Mouse (Mus musculus): ENCODE results near the gene Gm45785.

The Gm45785 gene

GRCm38 (mm10) chr7:140857550-140858505 lies 1.7 kb upstream of the Gm45785 start, which contains the start of gene Bet1l:
Gene Bet1l (minus strand): TSS chr7:140857577.
- DNase-seq (ENCODE audit: low spot score in 2 of 2): no peak

GRCm38 (mm10) chr7:140856785-140857549 lies 836 bp upstream of the Gm45785 start, which contains the start of gene Ric8a:
Gene Ric8a (plus strand): TSS chr7:140856957.
- DNase-seq (ENCODE audit: low spot score in 2 of 2): peak; percentile 78 to 86

GRCm38 (mm10) chr7:140855181-140855580 lies 950 bp downstream of the Gm45785 start:
- no peak for DNase-seq (ENCODE audit: low spot score in 2 of 2)

GRCm38 (mm10) chr7:140854483-140854882 lies 1.6 kb downstream of the Gm45785 start:
- no peak for DNase-seq (ENCODE audit: low spot score in 2 of 2)

GRCm38 (mm10) chr7:140853386-140853785 lies 2.7 kb downstream of the Gm45785 start:
- no peak for DNase-seq (ENCODE audit: low spot score in 2 of 2)

- DNase-seq (ENCODE audit: low spot score in 2 of 2): no peak
Measured at GRCm38 (mm10) chr7:140851916-140852315, 4.2 kb downstream of the Gm45785 start.

GRCm38 (mm10) chr7:140848591-140848990 lies 7.5 kb downstream of the Gm45785 start:
- no peak for DNase-seq (ENCODE audit: low spot score in 2 of 2)

- DNase-seq (ENCODE audit: low spot score in 2 of 2): no peak
Measured at GRCm38 (mm10) chr7:140847755-140848580, 8.2 kb downstream of the Gm45785 start, which contains the start of gene Odf3. Gene Odf3 (plus strand): TSS chr7:140847805.

- no peak for DNase-seq (ENCODE audit: low spot score in 2 of 2)
Measured at GRCm38 (mm10) chr7:140846676-140847075, 9.5 kb downstream of the Gm45785 start.

GRCm38 (mm10) chr7:140845683-140846082 lies 10.4 kb downstream of the Gm45785 start:
- no peak for DNase-seq (ENCODE audit: low spot score in 2 of 2)

GRCm38 (mm10) chr7:140844905-140845665 lies 11.0 kb downstream of the Gm45785 start, which contains the start of gene Scgb1c1:
Gene Scgb1c1 (plus strand): TSS chr7:140845547.
- peak; percentile 70 to 87 for DNase-seq (ENCODE audit: low spot score in 2 of 2)

GRCm38 (mm10) chr7:140843806-140844205 lies 12.3 kb downstream of the Gm45785 start:
- no peak for DNase-seq (ENCODE audit: low spot score in 2 of 2)

GRCm38 (mm10) chr7:140840750-140841735 lies 15.1 kb downstream of the Gm45785 start:
- DNase-seq (ENCODE audit: low spot score in 2 of 2): peak in 1 of 2 experiments; percentile 2

GRCm38 (mm10) chr7:140839556-140839955 lies 16.6 kb downstream of the Gm45785 start:
- no peak for DNase-seq (ENCODE audit: low spot score in 2 of 2)

- DNase-seq (ENCODE audit: low spot score in 2 of 2): peak in 1 of 2 experiments; percentile 31
Measured at GRCm38 (mm10) chr7:140836243-140837115, 19.7 kb downstream of the Gm45785 start.

- DNase-seq (ENCODE audit: low spot score in 2 of 2): no peak
Measured at GRCm38 (mm10) chr7:140835758-140836087, 20.4 kb downstream of the Gm45785 start.

- DNase-seq (ENCODE audit: low spot score in 2 of 2): peak in 1 of 2 experiments; percentile 8
Measured at GRCm38 (mm10) chr7:140834968-140835757, 21.0 kb downstream of the Gm45785 start, which contains the start of gene Urah. Gene Urah (plus strand): TSS chr7:140835018.
